Mouse (Mus musculus) left cerebral cortex, adult 9 months (tissue): ENCODE measurements around the gene Olfr1022.

Experiments
- DNase-seq, 2 experiments: peaks; one replicate each; pipeline ENCODE4 v3.0.0; 2022; ENCODE audit warnings: low spot score in 2 of 2

Olfr1022 gene

GRCm38 (mm10) chr2:85868294-85868693, at the start of gene Olfr1022:
Gene Olfr1022, plus strand, starts transcription at chr2:85868594.
- DNase-seq = no peak

GRCm38 (mm10) chr2:85845383-85845782, 23.0 kb upstream of the Olfr1022 start, which contains the start of gene Olfr1019:
Gene Olfr1019, minus strand, starts transcription at chr2:85845483.
- DNase-seq = no peak

- DNase-seq = no peak
Observed at GRCm38 (mm10) chr2:85846730-85847129, 21.7 kb upstream of the Olfr1022 start, which contains the start of gene Olfr1020. Gene Olfr1020, plus strand, starts transcription at chr2:85847030.

GRCm38 (mm10) chr2:85885340-85885739, 16.9 kb downstream of the Olfr1022 start, which contains the start of gene Olfr1023:
Gene Olfr1023, plus strand, starts transcription at chr2:85885640.
- no peak for DNase-seq

GRCm38 (mm10) chr2:85904952-85905351, 36.6 kb downstream of the Olfr1022 start, which contains the start of gene Olfr1024:
Gene Olfr1024, minus strand, starts transcription at chr2:85905052.
- no peak for DNase-seq

GRCm38 (mm10) chr2:85913197-85913596, 44.8 kb downstream of the Olfr1022 start:
- no peak for DNase-seq

- DNase-seq = no peak
Observed at GRCm38 (mm10) chr2:85914893-85915292, 46.5 kb downstream of the Olfr1022 start, which contains the start of gene Olfr1025-ps1. Gene Olfr1025-ps1, plus strand, starts transcription at chr2:85915193.
